Mouse (Mus musculus) regulatory T cell (primary cell): ENCODE measurements at regions not wholly inside any gene's neighbourhood (a gene's known extent, or its start where the extent isn't known, plus 50 kb on each side); places are given as distances from the start of the nearest gene placed in this dataset.
"Not testable (repeated sequence)": the region's sequence is repeated elsewhere in the genome, so short reads cannot be mapped to it uniquely, and the experiment has no call there.

Experiments used
- in situ Hi-C: fragments of 300-600 bp; cut with MboI, MseI; formaldehyde crosslinking; loops from one replicate; pipeline ENCODE4 v1.15.1; 2025; ENCODE audit warnings: high pct_unique_total_duplicates

GRCm38 (mm10) chr12:113241373-113242193 lies 55.9 kb downstream of the Tmem121 start:
- in situ Hi-C loops = no loop called here

- in situ Hi-C loops = no loop called here
These were observed 56.4 kb downstream of the Tmem121 start for GRCm38 (mm10) chr12:113242194-113242510.

DNA sequence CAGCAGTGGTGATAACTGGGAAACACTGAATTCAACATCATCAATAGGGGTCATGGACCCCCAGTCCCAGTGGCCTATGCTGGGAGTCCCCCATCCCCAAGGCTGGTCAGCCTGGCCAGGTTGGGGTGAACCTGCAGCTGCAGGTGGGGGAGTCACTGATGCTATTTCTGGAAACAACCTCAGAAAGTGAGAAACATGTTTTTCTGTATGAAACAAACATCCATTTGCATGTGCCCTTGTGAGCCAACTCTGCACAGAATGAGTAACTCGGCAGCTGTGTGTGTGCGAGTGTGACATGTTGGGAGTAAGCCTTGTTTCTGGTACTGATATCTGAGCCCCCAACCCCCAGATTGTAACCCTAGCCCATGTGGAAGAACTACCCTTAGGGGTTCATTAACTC lies 59.0 kb downstream of the Tmem121 start:
- in situ Hi-C loops = no loop called here

GRCm38 (mm10) chr12:113253446-113254424 lies 68.0 kb downstream of the Tmem121 start:
- in situ Hi-C loops = not testable (repeated sequence)

- in situ Hi-C loops = no loop called here
These were observed 69.6 kb downstream of the Tmem121 start for GRCm38 (mm10) chr12:113255331-113255730.

- in situ Hi-C loops = no loop called here
These were observed 70.9 kb downstream of the Tmem121 start for GRCm38 (mm10) chr12:113256628-113257027.

DNA sequence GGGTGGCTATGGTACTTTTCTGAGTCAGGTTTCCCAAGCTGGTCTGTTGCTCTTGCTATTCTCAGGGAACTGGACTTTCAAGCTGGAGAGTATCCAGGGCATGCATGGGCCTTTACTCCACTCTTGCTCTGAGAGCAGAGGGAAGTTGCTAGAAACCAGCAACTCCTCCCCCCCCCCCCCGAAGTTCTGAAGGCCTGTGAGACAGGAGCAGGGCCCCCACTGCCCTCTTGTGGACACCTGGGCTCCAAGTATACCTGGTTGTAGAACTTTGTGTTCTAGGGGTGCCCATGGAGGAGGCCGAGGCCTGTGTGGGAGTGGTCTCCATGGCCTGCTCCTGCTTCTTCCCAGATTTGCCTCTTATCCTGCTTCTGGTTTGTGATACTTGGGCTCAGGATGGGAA lies 71.5 kb downstream of the Tmem121 start:
- in situ Hi-C loops = no loop called here

DNA sequence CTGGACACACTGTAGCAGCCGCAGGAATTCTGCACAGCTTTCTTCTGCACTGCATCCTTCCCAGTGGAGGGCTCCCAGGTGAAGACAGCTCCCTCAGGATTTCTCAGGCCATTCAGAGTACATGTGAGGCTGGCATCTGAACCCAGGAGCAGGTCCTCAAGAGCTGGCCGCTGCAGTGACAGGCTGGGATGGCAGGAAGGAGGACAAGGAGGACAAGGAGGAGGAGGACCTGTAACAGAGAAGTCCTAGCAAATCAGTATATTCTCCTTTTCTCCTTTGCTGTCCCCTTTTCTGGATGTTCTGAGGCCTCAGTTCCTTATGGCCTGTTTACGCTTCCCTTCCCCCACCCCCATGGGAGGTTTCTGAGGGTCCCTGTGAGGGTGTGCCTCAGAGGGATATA lies 73.7 kb downstream of the Tmem121 start:
- in situ Hi-C loops = no loop called here

- in situ Hi-C loops = no loop called here
These were observed 74.6 kb downstream of the Tmem121 start for GRCm38 (mm10) chr12:113260304-113260703.

DNA sequence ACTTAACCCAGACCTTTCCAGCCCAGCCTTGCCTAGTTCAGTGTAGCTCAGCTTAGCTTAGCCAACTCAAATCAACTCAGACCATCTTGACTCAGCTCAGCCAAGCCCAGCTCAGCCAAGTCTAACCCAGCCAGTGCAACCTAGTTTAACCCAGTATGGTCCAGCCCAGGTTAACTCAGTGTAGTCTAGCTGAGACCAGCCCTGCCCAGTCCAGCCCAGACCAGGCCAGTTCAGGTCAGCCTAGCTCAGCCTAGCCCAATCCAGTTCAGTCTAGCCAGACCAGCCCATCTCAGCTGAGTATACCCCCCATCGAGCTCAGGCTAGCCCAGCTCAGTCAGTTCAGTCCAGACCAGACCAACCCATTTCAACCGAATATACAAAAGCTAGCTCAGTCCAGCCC lies 90.2 kb downstream of the Tmem121 start:
- in situ Hi-C loops = loop anchor here (10.0 kb wide), 1 partner anchor 979 kb away; no protein-coding TSS in a partner anchor

- in situ Hi-C loops = loop anchor here (10.0 kb wide), 1 partner anchor 978 kb away; no protein-coding TSS in a partner anchor
These were observed 90.7 kb downstream of the Tmem121 start for GRCm38 (mm10) chr12:113276355-113276942.

- in situ Hi-C loops = loop anchor here (10.0 kb wide), 1 partner anchor 977 kb away; no protein-coding TSS in a partner anchor
These were observed 92.0 kb downstream of the Tmem121 start for GRCm38 (mm10) chr12:113277741-113278140.

DNA sequence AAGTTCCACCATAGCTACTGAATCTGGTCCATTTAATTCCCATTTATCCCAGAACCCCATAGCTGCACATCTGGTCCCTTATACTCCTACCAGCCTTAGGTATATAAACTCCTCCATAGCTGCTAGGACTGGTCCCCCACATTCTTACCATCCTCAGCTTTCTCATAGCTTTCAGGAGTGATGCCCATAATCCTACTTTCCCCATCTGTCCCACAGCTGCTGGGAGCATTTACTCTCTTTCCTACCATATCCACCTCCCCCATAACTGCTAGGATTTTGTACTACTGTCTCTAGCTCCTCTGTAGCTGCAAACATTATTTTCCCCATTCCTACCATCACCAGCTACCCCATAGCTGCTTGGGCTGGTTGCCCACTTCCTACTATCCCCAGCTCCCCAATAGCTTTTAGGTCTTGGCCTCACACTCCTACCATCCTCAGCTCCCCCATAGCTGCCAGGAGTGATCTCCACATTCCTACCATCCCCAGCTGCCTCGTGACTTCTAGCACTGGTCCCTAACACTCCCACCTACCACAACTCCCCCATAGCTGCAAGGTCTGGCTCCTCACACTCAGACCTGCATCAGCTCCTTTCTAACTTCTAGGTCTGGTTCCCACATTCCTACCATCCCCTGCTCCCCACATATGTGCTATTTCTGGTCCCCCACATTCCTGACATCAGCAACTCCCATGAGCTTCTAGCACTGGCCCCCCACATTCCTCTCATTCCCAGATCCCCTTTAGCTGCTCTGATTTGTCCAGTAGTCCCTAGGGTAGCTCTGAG lies 106.5 kb downstream of the Tmem121 start:
- in situ Hi-C loops = no loop called here

GRCm38 (mm10) chr12:113295924-113296323 lies 110.2 kb downstream of the Tmem121 start:
- in situ Hi-C loops = no loop called here

DNA sequence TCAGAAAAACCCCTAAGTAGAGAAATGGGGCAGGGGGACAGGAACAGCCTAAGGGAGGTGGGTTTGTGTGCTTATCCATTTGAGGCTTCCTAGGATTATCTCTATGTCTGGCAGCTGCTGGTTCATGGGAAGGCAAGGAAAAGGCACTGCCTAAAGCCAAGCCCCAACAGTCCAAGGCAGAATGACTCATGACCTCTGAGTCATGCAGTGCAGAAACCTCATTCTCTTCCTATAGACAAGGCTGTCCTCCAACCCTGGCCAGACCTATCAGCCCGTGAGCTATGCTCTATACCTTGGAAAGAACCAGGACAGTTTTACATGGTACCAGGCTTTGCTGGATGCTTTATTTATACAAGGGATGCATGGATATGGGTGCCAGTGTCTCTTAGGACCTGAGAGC lies 120.2 kb downstream of the Tmem121 start:
- in situ Hi-C loops = no loop called here

- in situ Hi-C loops = no loop called here
These were observed 127.6 kb downstream of the Tmem121 start for GRCm38 (mm10) chr12:113313319-113313718.

- in situ Hi-C loops = no loop called here
These were observed 128.9 kb downstream of the Tmem121 start for GRCm38 (mm10) chr12:113314624-113315023.

DNA sequence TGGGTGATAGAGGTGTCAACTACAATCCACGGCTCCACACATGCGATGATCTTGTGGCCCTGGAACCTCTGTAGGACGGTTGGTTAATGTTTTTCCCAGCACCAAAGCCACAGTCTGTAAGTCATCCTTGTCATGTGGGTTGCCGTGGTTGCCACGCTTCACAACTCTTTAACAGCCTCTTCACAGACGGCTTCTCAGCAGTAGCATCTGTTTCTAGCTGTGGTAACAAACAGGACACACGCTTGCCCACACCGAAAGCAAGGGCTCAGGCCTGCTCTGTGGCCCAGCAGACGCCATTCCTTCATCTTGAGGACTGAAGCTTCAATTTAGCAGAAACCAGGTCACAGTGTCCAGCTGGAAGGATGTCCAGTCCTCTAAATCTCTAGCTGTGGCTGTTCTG lies 135.4 kb downstream of the Tmem121 start:
- in situ Hi-C loops = no loop called here

- in situ Hi-C loops = no loop called here
These were observed 136.4 kb downstream of the Tmem121 start for GRCm38 (mm10) chr12:113322173-113322572.

DNA sequence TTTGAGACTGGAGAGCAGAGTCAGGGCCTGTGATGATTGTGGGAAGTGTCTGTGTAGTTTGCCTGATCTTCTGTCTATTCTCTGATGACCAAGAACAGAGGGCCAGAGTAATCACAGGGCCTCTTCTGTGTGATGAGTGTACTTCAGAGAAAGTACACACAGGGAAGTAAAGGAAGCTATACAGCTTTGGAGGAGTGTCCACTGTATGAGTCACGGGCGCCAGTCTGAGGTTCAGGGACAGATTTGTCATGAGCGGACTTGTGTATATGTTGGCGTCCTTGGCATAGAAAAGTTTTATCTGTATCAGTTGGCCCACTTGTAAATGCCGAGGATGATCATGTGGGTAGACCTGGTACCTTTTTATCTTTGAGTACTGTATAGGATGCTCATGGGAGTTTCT lies 142.1 kb downstream of the Tmem121 start:
- in situ Hi-C loops = loop anchor here (5.0 kb wide), 1 partner anchor 74 kb away; no protein-coding TSS in a partner anchor

GRCm38 (mm10) chr12:113330266-113330665 lies 144.5 kb downstream of the Tmem121 start:
- in situ Hi-C loops = no loop called here
